Mouse (Mus musculus) thymus, adult 2 months (tissue): ENCODE results near the gene Stx8.

Source experiments
- CTCF ChIP-seq: fragments of 200-500 bp; IDR thresholded peaks from 2 replicates; pipeline ENCODE4 v1.5.1; 2012; ENCODE audit warnings: mild to moderate bottlenecking, control low read depth, low read length, moderate library complexity, borderline replicate concordance; ENCODE audit not compliant: control insufficient read depth, poor library complexity, insufficient read depth; ENCODE audit errors: extremely low read depth
- POLR2A ChIP-seq: fragments of 200-500 bp; IDR thresholded peaks from 2 replicates; pipeline ENCODE4 v1.6.1; 2012; ENCODE audit warnings: mild to moderate bottlenecking, low read length, control low read depth, moderate library complexity; ENCODE audit not compliant: control insufficient read depth, poor library complexity, insufficient read depth; ENCODE audit errors: extremely low read depth

GRCm38 (mm10) chr11:68142296-68142695 lies 176.3 kb downstream of the Stx8 start:
- no peak for TF ChIP-seq CTCF
- no peak for TF ChIP-seq POLR2A
